Mouse (Mus musculus) embryonic stem cell, embryonic (primary cell): ENCODE results near the gene Ncoa4.

Experiments used
- CTCF ChIA-PET, 4 experiments: fragments of 300-600 bp in 2 of 4; fragments of 350-600 bp in 2 of 4; sonication (Branson Sonifier 250); formaldehyde crosslinking; loops; one replicate each; lab custom pipeline; 2022; ENCODE audit warnings: inconsistent platforms in 2 of 4; lab: Charles Lee
- POLR2A ChIA-PET, 4 experiments: fragments of 300-600 bp in 2 of 4; fragments of 350-600 bp in 2 of 4; sonication (Branson Sonifier 250); formaldehyde crosslinking; loops; one replicate each; lab custom pipeline; 2022; ENCODE audit warnings: antibody characterized with exemption in 4 of 4, inconsistent platforms in 1 of 4; lab: Charles Lee

The Ncoa4 gene

GRCm38 (mm10) chr14:32167326-32167725 is 7.7 kb downstream of the Ncoa4 start:
- ChIA-PET POLR2A (interaction anchor here in 2 of 4 experiments (0.6 to 4.3 kb wide), 7 partner anchors 13 to 81 kb away, joined by 3 to 37 read pairs (median 5); partner anchors contain the start of genes Dph3 (in 1 of the 2) and Oxnad1 (in 1 of the 2)), CTCF (no interaction called here)

GRCm38 (mm10) chr14:32168653-32169231 is 9.1 kb downstream of the Ncoa4 start:
- ChIA-PET CTCF (interaction anchor here in 2 of 4 experiments (0.7 to 1.6 kb wide), 4 partner anchors 9 to 60 kb away, joined by 3 to 5 read pairs (median 4); partner anchors contain the start of gene Ncoa4 (in 1 of the 2)), POLR2A (interaction anchor here in 3 of 4 experiments (0.7 to 3.4 kb wide), 30 partner anchors 8 to 173 kb away, joined by 3 to 32 read pairs (median 4); partner anchors contain the start of genes Ncoa4 (in 3 of the 3), Parg (in 1 of the 3) and Timm23 (in 1 of the 3))

GRCm38 (mm10) chr14:32170137-32170536 is 10.5 kb downstream of the Ncoa4 start:
- POLR2A ChIA-PET: interaction anchor here in 3 of 4 experiments (0.7 to 3.4 kb wide), 20 partner anchors 9 to 49 kb away, joined by 3 to 32 read pairs (median 4); partner anchors contain the start of genes Ncoa4 (in 3 of the 3), Parg (in 1 of the 3) and Timm23 (in 1 of the 3)
- CTCF ChIA-PET: interaction anchor here in 1 of 4 experiments (0.5 kb wide), 1 partner anchor 10 kb away, joined by 3 read pairs; the partner anchor contains the start of gene Ncoa4

- ChIA-PET POLR2A (interaction anchor here in 2 of 4 experiments (0.7 to 4.1 kb wide), 6 partner anchors 10 to 23 kb away, joined by 3 to 20 read pairs (median 3); partner anchors contain the start of gene Ncoa4 (in 2 of the 2)), CTCF (no interaction called here)
Observed at GRCm38 (mm10) chr14:32175310-32175709, 15.6 kb downstream of the Ncoa4 start.

GRCm38 (mm10) chr14:32176590-32176989 is 16.9 kb downstream of the Ncoa4 start:
- ChIA-PET POLR2A (interaction anchor here in 1 of 4 experiments (0.9 to 1.7 kb wide), 2 partner anchors 7 to 11 kb away, joined by 5 read pairs; no protein-coding TSS in a partner anchor), CTCF (interaction anchor here in 1 of 4 experiments (0.5 kb wide), 1 partner anchor 17 kb away, joined by 3 read pairs; no protein-coding TSS in a partner anchor)

GRCm38 (mm10) chr14:32179393-32180195 is 19.9 kb downstream of the Ncoa4 start:
- ChIA-PET POLR2A (interaction anchor here in 2 of 4 experiments (0.7 to 1.7 kb wide), 11 partner anchors 8 to 23 kb away, joined by 3 to 13 read pairs (median 4); partner anchors contain the start of gene Ncoa4 (in 2 of the 2)), CTCF (no interaction called here)

- ChIA-PET CTCF (interaction anchor here in 1 of 4 experiments (0.9 to 1.0 kb wide), 2 partner anchors 12 to 15 kb away, joined by 5 to 7 read pairs; no protein-coding TSS in a partner anchor), POLR2A (interaction anchor here in 2 of 4 experiments (0.7 to 9.7 kb wide), 19 partner anchors 9 to 67 kb away, joined by 3 to 84 read pairs (median 4); partner anchors contain the start of genes Ncoa4 (in 1 of the 2), Parg (in 1 of the 2) and Timm23 (in 1 of the 2))
Observed at GRCm38 (mm10) chr14:32180861-32181260, 21.2 kb downstream of the Ncoa4 start.

GRCm38 (mm10) chr14:32183846-32184245 is 24.2 kb downstream of the Ncoa4 start:
- POLR2A ChIA-PET: interaction anchor here in 2 of 4 experiments (0.7 to 9.7 kb wide), 15 partner anchors 9 to 98 kb away, joined by 3 to 84 read pairs (median 5); partner anchors contain the start of genes Ncoa4 (in 2 of the 2), Dph3 (in 1 of the 2), Oxnad1 (in 1 of the 2) and Parg (in 1 of the 2)
- CTCF ChIA-PET: no interaction called here

GRCm38 (mm10) chr14:32190627-32191391 is 31.1 kb downstream of the Ncoa4 start:
- ChIA-PET CTCF (no interaction called here), POLR2A (interaction anchor here in 2 of 4 experiments (0.9 to 5.4 kb wide), 12 partner anchors 9 to 57 kb away, joined by 3 to 37 read pairs (median 4); partner anchors contain the start of genes Ncoa4 (in 1 of the 2), Parg (in 1 of the 2) and Timm23 (in 1 of the 2))

GRCm38 (mm10) chr14:32191926-32192325 is 32.3 kb downstream of the Ncoa4 start:
- ChIA-PET POLR2A (interaction anchor here (0.6 to 5.4 kb wide), 17 partner anchors 9 to 107 kb away, joined by 3 to 37 read pairs (median 6); partner anchors contain the start of genes Ncoa4 (in 2 of the 4), Parg (in 2 of the 4), Timm23 (in 2 of the 4) and Oxnad1 (in 1 of the 4)), CTCF (interaction anchor here in 3 of 4 experiments (0.5 to 2.5 kb wide), 9 partner anchors 10 to 258 kb away, joined by 3 to 7 read pairs (median 4); no protein-coding TSS in a partner anchor)

GRCm38 (mm10) chr14:32192437-32192836 is 32.8 kb downstream of the Ncoa4 start:
- ChIA-PET CTCF (interaction anchor here (0.5 to 2.5 kb wide), 16 partner anchors 11 to 258 kb away, joined by 3 to 7 read pairs (median 4); partner anchors contain the start of genes Dph3 (in 1 of the 4) and Oxnad1 (in 1 of the 4)), POLR2A (interaction anchor here (0.6 to 5.4 kb wide), 21 partner anchors 8 to 125 kb away, joined by 3 to 37 read pairs (median 6); partner anchors contain the start of genes Ncoa4 (in 2 of the 4), Oxnad1 (in 2 of the 4), Parg (in 2 of the 4) and Timm23 (in 2 of the 4))

- ChIA-PET CTCF (interaction anchor here (0.6 to 2.5 kb wide), 10 partner anchors 9 to 690 kb away, joined by 3 to 7 read pairs (median 5); partner anchors contain the start of genes Parg (in 1 of the 4) and Timm23 (in 1 of the 4)), POLR2A (interaction anchor here (0.6 to 5.4 kb wide), 27 partner anchors 7 to 1112 kb away, joined by 3 to 37 read pairs (median 4); partner anchors contain the start of genes Oxnad1 (in 2 of the 4), Dph3 (in 1 of the 4), Parg (in 1 of the 4) and Timm23 (in 1 of the 4))
Observed at GRCm38 (mm10) chr14:32193557-32193956, 33.9 kb downstream of the Ncoa4 start.

- ChIA-PET CTCF (interaction anchor here in 2 of 4 experiments (1.0 to 1.8 kb wide), 2 partner anchors 8 to 27 kb away, joined by 3 to 4 read pairs; no protein-coding TSS in a partner anchor), POLR2A (interaction anchor here in 3 of 4 experiments (0.6 to 10.2 kb wide), 24 partner anchors 9 to 793 kb away, joined by 3 to 84 read pairs (median 6); partner anchors contain the start of genes Ncoa4 (in 2 of the 3), Dph3 (in 1 of the 3), Msmb (in 1 of the 3) and Oxnad1 (in 1 of the 3))
Observed at GRCm38 (mm10) chr14:32201354-32201753, 41.7 kb downstream of the Ncoa4 start.

- CTCF ChIA-PET: interaction anchor here in 1 of 4 experiments (1.8 kb wide), 1 partner anchor 9 kb away, joined by 4 read pairs; no protein-coding TSS in a partner anchor
- POLR2A ChIA-PET: interaction anchor here in 3 of 4 experiments (0.6 to 10.2 kb wide), 24 partner anchors 9 to 793 kb away, joined by 3 to 84 read pairs (median 6); partner anchors contain the start of genes Ncoa4 (in 2 of the 3), Dph3 (in 1 of the 3), Msmb (in 1 of the 3) and Oxnad1 (in 1 of the 3)
Observed at GRCm38 (mm10) chr14:32201791-32202451, 42.3 kb downstream of the Ncoa4 start, which contains the start of the genes Timm23 and Parg. TSS of gene Timm23 (minus strand) at chr14:32201898. TSS of gene Parg (plus strand) at chr14:32201949.

GRCm38 (mm10) chr14:32226601-32227000 is 66.9 kb downstream of the Ncoa4 start:
- CTCF ChIA-PET: interaction anchor here in 2 of 4 experiments (0.7 kb wide), 2 partner anchors 215 to 1143 kb away, joined by 3 to 5 read pairs; no protein-coding TSS in a partner anchor
- POLR2A ChIA-PET: interaction anchor here in 1 of 4 experiments (1.1 to 1.5 kb wide), 2 partner anchors 11 to 33 kb away, joined by 4 read pairs; no protein-coding TSS in a partner anchor
